Mouse (Mus musculus) liver, adult (tissue): ENCODE measurements around the gene Olfr340.

Experiments
- GATA4 ChIP-seq: IDR thresholded peaks from 2 replicates; pipeline ENCODE4 v1.6.1; 2014; ENCODE audit warnings: mild to moderate bottlenecking, low read length; ENCODE audit not compliant: insufficient replicate concordance

Olfr340 gene

DNA sequence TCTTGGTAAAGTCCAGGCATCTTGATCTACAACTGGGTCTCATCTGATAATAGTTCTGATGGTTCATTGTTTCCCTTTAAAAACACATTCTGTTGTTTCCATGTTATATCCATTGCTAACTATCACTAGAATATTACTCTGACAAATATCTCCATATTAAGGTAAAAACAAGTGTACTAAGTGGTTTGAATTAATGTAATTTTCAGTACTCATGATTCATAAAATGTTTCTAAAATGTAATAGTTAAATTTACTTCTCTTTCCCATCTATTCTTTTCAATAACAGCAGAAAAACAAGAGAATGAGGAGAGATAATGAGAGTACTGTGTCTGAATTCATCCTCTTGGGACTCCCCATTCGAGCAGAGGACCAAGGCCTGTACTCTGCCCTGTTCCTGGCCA lies at the start of gene Olfr340:
Gene Olfr340, plus strand, starts transcription at position 301 of the 400 bp plus-strand sequence.
- TF ChIP-seq GATA4, result no peak

DNA sequence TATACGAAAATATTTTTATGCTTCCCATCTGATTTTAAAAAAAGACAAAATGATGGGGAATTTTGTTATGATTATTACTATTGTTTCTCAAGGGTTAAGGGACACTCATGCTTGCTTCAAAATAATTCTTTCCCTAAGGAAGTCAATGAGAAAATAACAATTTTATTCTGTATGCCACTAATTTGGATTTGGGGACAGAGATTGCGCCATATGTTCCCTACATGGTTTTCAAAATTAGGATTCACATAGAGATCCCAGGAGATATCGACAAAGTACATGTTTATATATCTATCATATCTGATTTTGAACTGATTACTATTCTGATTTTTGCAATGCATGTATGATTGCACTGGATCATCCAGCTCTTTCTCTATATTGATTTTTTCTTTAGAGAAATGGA lies 33.7 kb upstream of the Olfr340 start, which contains the start of gene Olfr339:
Gene Olfr339, plus strand, starts transcription at position 301 of the 400 bp plus-strand sequence.
- no peak for TF ChIP-seq GATA4

DNA sequence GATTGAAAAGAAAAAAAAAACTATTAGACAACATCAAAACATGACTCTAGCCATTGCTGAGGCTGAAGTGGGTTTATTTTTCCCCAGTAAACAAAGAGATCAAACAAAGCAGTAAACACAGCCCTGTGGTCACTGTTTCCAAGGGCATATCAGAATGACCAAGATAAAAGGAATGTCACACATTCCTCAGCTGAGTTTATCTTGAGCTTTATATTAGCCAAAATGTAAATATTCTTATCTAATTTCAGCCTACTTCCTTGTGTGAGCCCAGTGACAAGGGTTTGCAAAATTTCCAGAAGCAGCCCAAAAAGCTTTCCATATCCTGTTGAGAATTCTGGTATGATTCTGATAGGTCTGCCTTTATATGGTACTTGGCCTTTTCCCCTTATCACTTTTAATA lies 21.2 kb downstream of the Olfr340 start:
- TF ChIP-seq GATA4, result no peak

DNA sequence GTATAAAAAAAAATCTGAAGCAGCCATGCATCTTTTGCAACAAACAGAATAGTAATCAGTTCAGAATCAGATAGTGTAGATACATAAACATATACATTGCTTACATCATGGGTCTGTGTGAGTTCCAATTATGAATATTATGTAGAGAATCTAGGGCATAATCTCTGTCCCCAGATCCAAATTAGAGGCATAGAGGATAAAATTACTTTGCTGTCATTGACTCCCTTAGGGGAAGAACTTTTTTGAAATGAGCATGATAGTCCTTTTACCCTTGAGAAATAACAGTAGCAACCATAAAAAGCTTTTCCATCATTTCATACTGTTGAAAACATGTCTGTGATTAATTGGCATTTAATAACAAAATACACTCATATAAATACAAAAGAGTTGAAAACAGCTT lies 30.0 kb downstream of the Olfr340 start, which contains the start of gene Olfr341:
Gene Olfr341, minus strand, starts transcription at position 101 of the 400 bp plus-strand sequence.
- TF ChIP-seq GATA4, result no peak
